Mouse (Mus musculus): ENCODE data around the gene Galnt18. TPM values are rescaled to one million over a fixed set of nuclear protein-coding genes. Genes with fewer than 3 reads are reported as not detected.
A peak's percentile ranks its signal among the peaks of the same experiment; 100 is the strongest.

The Galnt18 gene
- polyA plus RNA-seq, 1 experiment from 2014 or later = 7.8 TPM

DNA sequence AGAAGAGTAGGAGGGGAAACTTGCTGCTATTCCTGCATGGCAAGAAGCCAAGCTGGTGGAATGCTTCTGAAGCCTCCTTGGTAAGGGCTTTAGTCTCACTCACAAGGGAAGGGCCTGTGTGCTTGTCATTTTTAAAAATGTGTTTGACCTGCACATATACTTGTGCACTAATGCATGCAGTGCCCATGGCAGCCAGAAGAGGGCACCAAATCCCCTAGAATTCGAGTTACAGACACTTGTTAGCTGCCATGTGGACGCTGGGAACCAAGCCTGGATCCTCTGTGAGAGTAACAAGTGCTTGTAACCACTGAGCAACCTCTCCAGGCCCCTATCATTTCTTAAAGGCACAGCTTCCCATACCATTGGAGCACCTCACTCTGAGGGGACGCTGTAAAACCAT, 219.7 kb downstream of the Galnt18 start:
- Histone ChIP-seq H3K4me3 (ENCODE audit: low read depth, low read length) (no peak overlapping the region), H3K27me3 (replicated peaks; ENCODE audit: control insufficient read depth, insufficient read depth, low read length) (no peaks in the 10 kb centered on the region), H3K4me2 (replicated peaks; ENCODE audit: low read depth) (no peak overlapping the region), H3K36me3 (ENCODE audit: control insufficient read depth, insufficient read depth) (no peaks in the 10 kb centered on the region), H3K27ac (ENCODE audit: low read depth, low read length) (no peak overlapping the region), H3K4me1 (replicated peaks; ENCODE audit: control insufficient read depth, insufficient read depth, low read length) (no peaks in the 10 kb centered on the region), H3K9ac (ENCODE audit: low read depth, low read length) (no peak overlapping the region), H3K9me3 (ENCODE audit: control insufficient read depth) (peaks cover 8% of the 10 kb centered on the region; the same call in 1 of the 2 replicates)
- WGBS = 77% methylated on average over 3 of the region's 3 CpGs
- no peak for ATAC-seq
- TF ChIP-seq CTCF (IDR thresholded peaks at IDR 0.05; ENCODE audit: low read depth) = peak; percentile 49

DNA sequence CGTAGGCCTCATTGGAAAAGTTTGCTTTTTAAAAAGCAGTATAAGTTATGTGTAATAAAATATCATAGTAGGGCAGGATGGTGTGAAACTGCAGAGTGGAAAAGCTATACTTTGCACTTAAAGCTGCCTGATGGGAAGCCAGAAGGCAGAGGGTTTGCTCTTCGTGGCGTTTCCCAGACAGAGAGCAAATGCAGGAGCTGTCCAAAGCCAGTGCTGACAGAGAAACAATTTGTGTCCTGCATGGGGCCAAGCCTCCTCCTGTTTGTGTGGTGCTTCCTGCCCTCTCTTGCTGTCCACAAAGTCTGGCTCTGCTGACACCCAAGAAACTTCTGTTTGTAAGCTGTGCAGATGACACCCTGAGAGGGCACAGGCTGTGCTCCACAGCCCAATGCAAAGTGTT, 220.8 kb downstream of the Galnt18 start:
- WGBS = 40% methylated on average over 3 of the region's 3 CpGs

DNA sequence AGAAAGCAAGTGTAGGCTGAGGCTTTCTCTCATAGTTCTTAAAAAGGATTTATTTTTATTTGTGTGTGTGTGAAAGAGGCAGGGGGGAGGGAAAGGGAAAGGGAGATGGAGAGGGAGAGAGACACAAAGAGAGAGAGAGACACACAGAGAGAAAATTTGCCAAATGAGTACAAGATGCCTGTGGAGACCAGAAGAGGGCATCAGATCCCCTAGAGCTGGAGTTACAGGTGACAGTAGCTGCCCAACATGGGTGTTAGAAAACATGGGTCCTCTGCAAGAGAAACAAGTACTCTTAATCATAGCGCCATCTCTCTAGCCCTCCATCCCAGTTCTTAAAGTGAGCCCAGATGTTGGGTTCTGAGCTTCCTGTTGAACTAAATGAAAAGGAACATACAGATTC, 228.8 kb downstream of the Galnt18 start:
- no peak for ATAC-seq
- Histone ChIP-seq H3K4me2 (replicated peaks; ENCODE audit: low read depth) (no peak overlapping the region), H3K36me3 (ENCODE audit: control insufficient read depth, insufficient read depth) (no peaks in the 10 kb centered on the region), H3K27me3 (replicated peaks; ENCODE audit: control insufficient read depth, insufficient read depth, low read length) (no peaks in the 10 kb centered on the region), H3K4me3 (ENCODE audit: low read depth, low read length) (no peak overlapping the region), H3K9me3 (ENCODE audit: control insufficient read depth) (no peaks in the 10 kb centered on the region), H3K4me1 (replicated peaks; ENCODE audit: control insufficient read depth, insufficient read depth, low read length) (no peaks in the 10 kb centered on the region), H3K9ac (ENCODE audit: low read depth, low read length) (no peak overlapping the region), H3K27ac (ENCODE audit: low read depth, low read length) (no peak overlapping the region)
- peak; percentile 28; the same call in 1 of the 2 replicates for TF ChIP-seq CTCF (IDR thresholded peaks at IDR 0.05; ENCODE audit: low read depth)
- 92% methylated on average over 1 of the region's 1 CpGs for WGBS

More for the DNA sequence above, 220.8 kb downstream of the Galnt18 start:
- Histone ChIP-seq H3K27ac (ENCODE audit: low read depth, low read length) (no peak overlapping the region), H3K4me1 (replicated peaks; ENCODE audit: control insufficient read depth, insufficient read depth, low read length) (no peaks in the 10 kb centered on the region), H3K36me3 (ENCODE audit: control insufficient read depth, insufficient read depth) (no peaks in the 10 kb centered on the region), H3K9me3 (ENCODE audit: control insufficient read depth) (peaks cover 8% of the 10 kb centered on the region; the same call in 1 of the 2 replicates), H3K27me3 (replicated peaks; ENCODE audit: control insufficient read depth, insufficient read depth, low read length) (no peaks in the 10 kb centered on the region), H3K4me2 (replicated peaks; ENCODE audit: low read depth) (no peak overlapping the region), H3K9ac (ENCODE audit: low read depth, low read length) (no peak overlapping the region), H3K4me3 (ENCODE audit: low read depth, low read length) (no peak overlapping the region)
- TF ChIP-seq CTCF (IDR thresholded peaks at IDR 0.05; ENCODE audit: low read depth) = no peak
- ATAC-seq = no peak

DNA sequence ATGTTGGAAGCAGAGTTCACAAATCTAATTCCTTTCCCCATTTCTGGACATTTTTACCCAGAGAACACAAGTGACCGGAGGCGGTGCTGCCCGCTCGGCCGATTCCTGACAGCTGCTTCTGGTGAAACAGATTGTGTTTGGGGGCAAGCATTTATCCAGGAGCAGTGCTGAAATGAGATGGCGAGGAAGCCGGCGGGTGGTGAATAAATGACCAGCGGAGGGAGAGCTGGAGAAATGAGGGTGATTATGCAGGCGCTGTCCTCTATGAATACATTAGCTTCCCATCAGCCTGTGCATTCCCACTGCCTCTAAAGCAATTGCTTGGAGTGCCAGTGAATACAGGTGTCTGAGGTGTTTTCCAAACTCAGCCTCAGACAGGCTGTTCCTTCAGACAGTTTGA, 232.7 kb downstream of the Galnt18 start:
- H3K4me3 ChIP-seq (ENCODE audit: low read depth, low read length) = no peak overlapping the region
- no peaks in the 10 kb centered on the region for H3K36me3 ChIP-seq (ENCODE audit: control insufficient read depth, insufficient read depth)
- 72% methylated on average over 10 of the region's 10 CpGs for WGBS
- no peak overlapping the region for H3K27ac ChIP-seq (ENCODE audit: low read depth, low read length)
- no peak for ATAC-seq
- H3K4me2 ChIP-seq (replicated peaks; ENCODE audit: low read depth) = no peak overlapping the region
- TF ChIP-seq CTCF (IDR thresholded peaks at IDR 0.05; ENCODE audit: low read depth) = no peak
- no peak overlapping the region for H3K9ac ChIP-seq (ENCODE audit: low read depth, low read length)
- no peaks in the 10 kb centered on the region for H3K4me1 ChIP-seq (replicated peaks; ENCODE audit: control insufficient read depth, insufficient read depth, low read length)
- H3K27me3 ChIP-seq (replicated peaks; ENCODE audit: control insufficient read depth, insufficient read depth, low read length) = no peaks in the 10 kb centered on the region
- H3K9me3 ChIP-seq (ENCODE audit: control insufficient read depth) = no peaks in the 10 kb centered on the region

DNA sequence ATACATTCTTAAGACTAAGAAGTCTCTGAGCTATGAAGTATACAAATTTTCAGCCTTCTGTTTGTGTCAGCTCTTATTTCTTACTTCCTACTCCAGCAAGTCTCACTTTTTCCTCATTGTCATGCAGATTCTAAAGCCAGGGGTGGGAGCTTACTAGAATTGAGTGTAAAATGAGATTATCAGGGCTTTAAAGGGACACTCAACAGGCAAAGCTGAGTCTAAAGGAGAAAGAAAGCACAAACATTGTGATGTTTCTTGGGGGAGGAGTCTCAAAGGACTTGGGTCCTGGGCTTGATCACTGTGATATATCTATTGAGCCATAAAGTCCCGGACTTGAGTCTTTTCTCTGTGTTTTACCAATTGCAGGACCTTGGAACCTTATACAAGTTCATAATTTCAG, 234.2 kb downstream of the Galnt18 start:
- no peak for TF ChIP-seq CTCF (IDR thresholded peaks at IDR 0.05; ENCODE audit: low read depth)
- Histone ChIP-seq H3K9ac (ENCODE audit: low read depth, low read length) (no peak overlapping the region), H3K4me1 (replicated peaks; ENCODE audit: control insufficient read depth, insufficient read depth, low read length) (no peaks in the 10 kb centered on the region), H3K4me2 (replicated peaks; ENCODE audit: low read depth) (no peak overlapping the region), H3K9me3 (ENCODE audit: control insufficient read depth) (no peaks in the 10 kb centered on the region), H3K27ac (ENCODE audit: low read depth, low read length) (no peak overlapping the region), H3K4me3 (ENCODE audit: low read depth, low read length) (no peak overlapping the region), H3K27me3 (replicated peaks; ENCODE audit: control insufficient read depth, insufficient read depth, low read length) (no peaks in the 10 kb centered on the region), H3K36me3 (ENCODE audit: control insufficient read depth, insufficient read depth) (no peaks in the 10 kb centered on the region)
- 50% methylated on average over 1 of the region's 1 CpGs for WGBS
- no peak for ATAC-seq

DNA sequence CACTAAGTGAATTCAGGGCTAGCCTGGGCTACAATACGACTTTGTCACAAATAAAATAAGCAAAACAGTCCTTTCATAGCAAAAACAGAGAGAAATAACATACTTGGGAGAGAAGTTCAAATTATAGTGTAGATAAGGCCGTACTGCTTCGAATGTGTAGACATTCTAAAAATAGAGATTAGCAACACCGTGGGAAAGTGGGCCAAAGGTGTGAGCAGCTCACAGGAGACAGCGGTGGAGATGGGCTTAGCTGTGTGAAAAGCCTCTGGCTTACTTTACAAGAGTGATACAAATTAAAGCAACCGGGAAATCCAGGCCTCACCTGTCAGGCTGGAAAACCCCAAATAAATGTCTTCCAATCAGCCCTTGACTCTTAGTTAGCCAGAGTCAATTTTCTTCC, 241.8 kb downstream of the Galnt18 start:
- TF ChIP-seq CTCF (IDR thresholded peaks at IDR 0.05; ENCODE audit: low read depth) = no peak
- Histone ChIP-seq H3K4me2 (replicated peaks; ENCODE audit: low read depth) (no peak overlapping the region), H3K36me3 (ENCODE audit: control insufficient read depth, insufficient read depth) (no peaks in the 10 kb centered on the region), H3K27me3 (replicated peaks; ENCODE audit: control insufficient read depth, insufficient read depth, low read length) (no peaks in the 10 kb centered on the region), H3K9me3 (ENCODE audit: control insufficient read depth) (no peaks in the 10 kb centered on the region), H3K27ac (ENCODE audit: low read depth, low read length) (no peak overlapping the region), H3K4me1 (replicated peaks; ENCODE audit: control insufficient read depth, insufficient read depth, low read length) (no peaks in the 10 kb centered on the region), H3K9ac (ENCODE audit: low read depth, low read length) (no peak overlapping the region), H3K4me3 (ENCODE audit: low read depth, low read length) (no peak overlapping the region)
- 62% methylated on average over 6 of the region's 6 CpGs for WGBS
- ATAC-seq = no peak

DNA sequence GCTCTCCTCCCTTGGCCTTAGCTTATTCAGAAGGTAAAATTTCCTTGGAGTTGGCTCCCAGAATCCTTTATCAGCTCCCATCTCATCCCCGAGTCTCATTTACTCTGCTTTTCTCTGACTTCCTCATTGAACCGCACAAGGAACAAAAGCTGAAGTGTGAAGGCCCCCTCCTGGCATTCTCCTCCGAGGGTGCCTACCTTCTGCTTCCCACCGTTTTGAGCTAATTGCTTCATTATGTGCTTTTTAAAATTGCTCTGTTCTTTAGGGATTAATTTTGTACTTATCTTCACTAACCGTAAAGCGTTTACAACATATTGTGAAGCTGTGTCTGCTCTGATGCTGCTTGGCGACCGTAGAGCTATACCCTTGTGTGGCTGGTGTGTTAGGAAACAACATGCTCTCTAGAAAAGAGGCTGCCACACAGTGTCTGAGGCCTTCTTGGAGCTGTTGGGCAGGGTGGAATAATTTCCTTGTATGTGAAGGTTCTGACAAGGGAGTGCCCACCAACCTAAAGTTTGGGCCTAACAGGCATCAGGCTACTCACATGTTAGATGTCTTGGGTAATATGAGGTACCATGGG, 244.9 kb downstream of the Galnt18 start:
- Histone ChIP-seq H3K4me3 (ENCODE audit: low read depth, low read length) (no peak overlapping the region), H3K36me3 (ENCODE audit: control insufficient read depth, insufficient read depth) (no peaks in the 10 kb centered on the region), H3K27me3 (replicated peaks; ENCODE audit: control insufficient read depth, insufficient read depth, low read length) (no peaks in the 10 kb centered on the region), H3K27ac (ENCODE audit: low read depth, low read length) (no peak overlapping the region), H3K4me1 (replicated peaks; ENCODE audit: control insufficient read depth, insufficient read depth, low read length) (no peaks in the 10 kb centered on the region), H3K9ac (ENCODE audit: low read depth, low read length) (no peak overlapping the region), H3K4me2 (replicated peaks; ENCODE audit: low read depth) (no peak overlapping the region), H3K9me3 (ENCODE audit: control insufficient read depth) (no peaks in the 10 kb centered on the region)
- no peak for ATAC-seq
- 74% methylated on average over 8 of the region's 8 CpGs for WGBS
- TF ChIP-seq CTCF (IDR thresholded peaks at IDR 0.05; ENCODE audit: low read depth) = no peak

All from intestine, postnatal 0 days (tissue).